Mouse (Mus musculus) myocyte (in vitro differentiated cells): ENCODE data around the gene Adcy7.

ENCODE experiments used
- CEBPB ChIP-seq: IDR thresholded peaks from 2 replicates; pipeline ENCODE4 v1.6.1; 2011; ENCODE audit warnings: mild to moderate bottlenecking, moderate library complexity; ENCODE audit not compliant: poor library complexity, insufficient read depth, severe bottlenecking
- E2F4 ChIP-seq: IDR thresholded peaks from one replicate; pipeline ENCODE4 v1.6.1; 2011; ENCODE audit warnings: mild to moderate bottlenecking, control low read depth, moderate library complexity; ENCODE audit not compliant: insufficient read depth
- MAX ChIP-seq: IDR thresholded peaks from one replicate; pipeline ENCODE4 v1.6.1; 2011; ENCODE audit warnings: low read depth, mild to moderate bottlenecking, control low read depth
- MYOD1 ChIP-seq, 3 experiments: IDR thresholded peaks; one replicate each; pipeline ENCODE4 v1.6.1; 2011; ENCODE audit warnings: control low read depth in 2 of 3, low read depth in 2 of 3, mild to moderate bottlenecking in 2 of 3, moderate library complexity in 1 of 3; ENCODE audit not compliant: insufficient read length in 2 of 3, control insufficient read depth in 1 of 3
- MYOG ChIP-seq, 3 experiments: IDR thresholded peaks; one replicate each; pipeline ENCODE4 v1.6.1; 2011; ENCODE audit warnings: control low read depth in 2 of 3, low read depth in 2 of 3, mild to moderate bottlenecking in 2 of 3; ENCODE audit not compliant: insufficient read length in 2 of 3, control insufficient read depth in 1 of 3, insufficient read depth in 1 of 3
- POLR2A ChIP-seq: IDR thresholded peaks from one replicate; pipeline ENCODE4 v1.6.1; 2011; ENCODE audit warnings: low read depth, mild to moderate bottlenecking, control low read depth, moderate library complexity; ENCODE audit not compliant: insufficient read length
- POLR2AphosphoS2 ChIP-seq: IDR thresholded peaks from one replicate; pipeline ENCODE4 v1.6.1; 2011; ENCODE audit warnings: low read depth, control low read depth; ENCODE audit not compliant: insufficient read length
- TCF12 ChIP-seq: IDR thresholded peaks from one replicate; pipeline ENCODE4 v1.6.1; 2011; ENCODE audit warnings: mild to moderate bottlenecking, control low read depth; ENCODE audit not compliant: poor library complexity, insufficient read depth, severe bottlenecking
- TCF3 ChIP-seq: IDR thresholded peaks from one replicate; pipeline ENCODE4 v1.6.1; 2011; ENCODE audit warnings: low read depth, control low read depth; ENCODE audit not compliant: insufficient read length
- USF1 ChIP-seq: IDR thresholded peaks from one replicate; pipeline ENCODE4 v1.6.1; 2011; ENCODE audit warnings: low read depth, mild to moderate bottlenecking, control low read depth, moderate library complexity

GRCm38 (mm10) chr8:88239277-88239676 lies 32.9 kb upstream of the Adcy7 start:
- TF ChIP-seq POLR2A (no peak), MAX (no peak), E2F4 (no peak), TCF12 (no peak), POLR2AphosphoS2 (no peak), MYOG (IDR thresholded peaks at IDR 0.05; ENCODE audit: control insufficient read depth in 1 of 3, insufficient read depth in 1 of 3, insufficient read length in 2 of 3, low read depth in 2 of 3) (no peak), TCF3 (no peak), MYOD1 (IDR thresholded peaks at IDR 0.05; ENCODE audit: control insufficient read depth in 1 of 3, insufficient read length in 2 of 3, low read depth in 2 of 3) (no peak), CEBPB (no peak), USF1 (no peak)
